Mouse (Mus musculus): ENCODE measurements around the gene Snx29. TPM values are rescaled to one million over a fixed set of nuclear protein-coding genes. Genes with fewer than 3 reads are reported as not detected.
A peak's percentile ranks its signal among the peaks of the same experiment; 100 is the strongest.

The Snx29 gene
- total and polyA plus RNA-seq, 3 experiments = 1.2 to 3.2 (median 3.1) TPM

DNA sequence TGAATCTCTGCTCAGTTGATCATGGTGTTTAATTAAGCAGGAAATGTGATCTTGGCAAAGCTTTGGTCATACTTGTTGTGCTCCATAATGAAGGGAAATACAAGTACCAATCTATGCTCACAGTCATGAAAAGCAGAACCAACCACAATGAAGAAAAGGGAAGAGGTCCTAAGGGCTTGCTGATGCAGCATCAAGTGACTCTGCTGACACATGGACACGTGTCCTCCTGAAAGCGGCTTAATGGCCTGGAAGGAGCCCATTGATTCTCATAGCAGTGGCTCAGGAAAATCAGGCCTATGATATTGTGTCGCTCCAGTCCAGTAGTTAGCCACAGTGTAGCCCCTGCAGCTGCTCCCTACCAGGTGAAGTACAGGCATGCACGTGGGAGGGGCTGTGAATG is 353.3 kb downstream of the Snx29 start:
- dilution Hi-C loops (cut with MboI; ENCODE audit: extremely low pct_ligation_motif_present, extremely low pct_unique_long_range_greater_than_20kb, low sequenced_read_pairs) = no loop called here
- H3K9ac ChIP-seq (ENCODE audit: insufficient read depth, low read depth) = no peak overlapping the region
- in situ Hi-C loops (cut with MboI; ENCODE audit: low pct_ligation_motif_present, low pct_unique_long_range_greater_than_20kb, low sequenced_read_pairs) = no loop called here
- no peak overlapping the region for H3K4me3 ChIP-seq (replicated peaks in 1 of 3; ENCODE audit: low read depth in 2 of 3, low read length in 2 of 3, poor library complexity in 1 of 3)
- H3K9me3 ChIP-seq (replicated peaks; ENCODE audit: low read length) = peaks cover 9% of the 10 kb centered on the region
- no peak for DNase-seq (ENCODE audit: extremely low read depth)
- no peaks in the 10 kb centered on the region for H3K27me3 ChIP-seq (replicated peaks)
- H3K4me1 ChIP-seq (ENCODE audit: control insufficient read depth in 1 of 2, insufficient read depth in 2 of 2) = peaks cover 5 to 25% of the 10 kb centered on the region in 2 experiments; a peak in 3 of 4 replicates
- peaks cover 0 to 14% of the 10 kb centered on the region in 2 experiments for H3K36me3 ChIP-seq (replicated peaks in 1 of 2; ENCODE audit: control insufficient read depth in 1 of 2, insufficient read depth in 1 of 2, low read length in 1 of 2)
- H3K79me2 ChIP-seq (replicated peaks; ENCODE audit: control insufficient read depth, extremely low read depth, insufficient read depth, poor library complexity, severe bottlenecking) = no peaks in the 10 kb centered on the region
- H3K4me2 ChIP-seq (ENCODE audit: insufficient read depth, low read depth, poor library complexity, severe bottlenecking) = no peak overlapping the region
- H3K27ac ChIP-seq (ENCODE audit: insufficient read depth, low read depth) = no peak overlapping the region
- TF ChIP-seq MEF2A (IDR thresholded peaks at IDR 0.05; ENCODE audit: borderline replicate concordance, low read depth, low read length) (no peak), TCF12 (IDR thresholded peaks at IDR 0.05; ENCODE audit: low read depth, low read length) (no peak), SIN3A (IDR thresholded peaks at IDR 0.05; ENCODE audit: low read length) (no peak), CHD1 (IDR thresholded peaks at IDR 0.05; ENCODE audit: low read depth, low read length) (no peak), MXI1 (IDR thresholded peaks at IDR 0.05; ENCODE audit: low read depth, low read length) (no peak)

DNA sequence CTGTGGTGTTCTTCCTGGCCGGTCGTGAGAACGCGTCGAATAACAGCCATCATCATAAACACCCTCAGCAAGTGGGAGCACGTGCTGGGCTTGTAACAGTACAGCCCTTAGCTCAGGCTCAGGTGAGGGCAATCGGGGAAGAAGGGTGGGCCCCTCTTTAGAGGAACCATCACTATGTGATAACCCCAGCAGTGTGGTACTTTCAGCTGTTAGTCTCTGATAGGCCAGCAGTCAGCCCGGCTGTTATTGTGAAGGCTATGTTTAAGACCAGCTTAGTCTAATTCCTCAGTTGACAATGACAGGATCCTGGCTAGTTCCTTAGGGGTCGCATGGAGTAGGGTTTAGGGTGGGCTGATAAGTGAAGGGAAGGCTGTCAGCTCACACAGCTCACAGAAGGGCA is 362.6 kb downstream of the Snx29 start:
- in situ Hi-C loops (cut with MboI; ENCODE audit: low pct_ligation_motif_present, low pct_unique_long_range_greater_than_20kb, low sequenced_read_pairs) = no loop called here
- Histone ChIP-seq H3K9me3 (replicated peaks; ENCODE audit: low read length) (peaks cover 2% of the 10 kb centered on the region), H3K27me3 (replicated peaks) (no peaks in the 10 kb centered on the region), H3K79me2 (replicated peaks; ENCODE audit: control insufficient read depth, extremely low read depth, insufficient read depth, poor library complexity, severe bottlenecking) (no peaks in the 10 kb centered on the region), H3K4me3 (replicated peaks in 1 of 3; ENCODE audit: low read depth in 2 of 3, low read length in 2 of 3, poor library complexity in 1 of 3) (no peak overlapping the region), H3K27ac (ENCODE audit: insufficient read depth, low read depth) (no peak overlapping the region), H3K4me2 (ENCODE audit: insufficient read depth, low read depth, poor library complexity, severe bottlenecking) (no peak overlapping the region), H3K36me3 (replicated peaks in 1 of 2; ENCODE audit: control insufficient read depth in 1 of 2, insufficient read depth in 1 of 2, low read length in 1 of 2) (peaks cover 0 to 2% of the 10 kb centered on the region in 2 experiments), H3K4me1 (ENCODE audit: control insufficient read depth in 1 of 2, insufficient read depth in 2 of 2) (peaks cover 5 to 26% of the 10 kb centered on the region in 2 experiments; a peak in 3 of 4 replicates), H3K9ac (ENCODE audit: insufficient read depth, low read depth) (no peak overlapping the region)
- no peak for DNase-seq (ENCODE audit: extremely low read depth)
- dilution Hi-C loops (cut with MboI; ENCODE audit: extremely low pct_ligation_motif_present, extremely low pct_unique_long_range_greater_than_20kb, low sequenced_read_pairs) = no loop called here
- TF ChIP-seq ZNF384 (IDR thresholded peaks at IDR 0.05; ENCODE audit: low read depth, low read length) = no peak
- TF ChIP-seq ETS1 (conservative IDR thresholded peaks at IDR 0.05; ENCODE audit: low read depth, low read length) = no peak
- no peak for TF ChIP-seq POLR2AphosphoS2 (IDR thresholded peaks at IDR 0.05; ENCODE audit: low read depth, low read length)
- TF ChIP-seq BHLHE40 (IDR thresholded peaks at IDR 0.05; ENCODE audit: low read depth, low read length) = no peak
- no peak for TF ChIP-seq MAX (IDR thresholded peaks at IDR 0.05; ENCODE audit: low read length)
- no peak for TF ChIP-seq RAD21 (IDR thresholded peaks at IDR 0.05; ENCODE audit: low read depth, low read length)

DNA sequence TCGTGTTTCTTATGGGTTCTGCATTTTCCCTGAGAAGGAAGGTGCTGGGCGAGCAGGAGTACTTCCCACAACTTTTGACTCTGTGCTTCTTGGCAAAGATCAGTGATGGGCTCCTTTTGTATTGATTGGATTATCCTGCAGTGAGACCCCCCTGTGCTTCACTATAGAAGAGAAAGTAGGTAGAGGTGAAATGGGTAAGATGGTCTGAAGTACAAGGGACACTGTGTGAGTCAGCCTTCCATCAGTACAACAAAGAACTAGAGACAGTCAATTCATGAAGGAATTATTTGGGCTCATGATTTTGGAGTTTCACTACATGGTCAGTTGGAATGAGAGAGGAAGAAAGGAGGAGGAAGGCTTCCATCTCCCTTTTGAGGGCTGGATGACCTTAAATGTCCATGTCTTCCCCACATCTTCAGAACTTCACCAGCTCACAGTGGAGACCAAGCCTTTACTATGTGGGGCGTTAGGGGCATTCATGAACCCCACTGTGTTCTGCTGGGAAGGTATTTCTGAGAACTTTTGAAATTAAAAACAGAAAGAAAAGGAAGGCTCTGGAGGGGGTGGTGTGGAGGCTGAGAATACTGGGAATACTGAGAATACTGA is 363.1 kb downstream of the Snx29 start:
- peak; percentile 40 for DNase-seq (ENCODE audit: extremely low read depth)
- Histone ChIP-seq H3K4me2 (ENCODE audit: insufficient read depth, low read depth, poor library complexity, severe bottlenecking) (no peak overlapping the region), H3K9ac (ENCODE audit: insufficient read depth, low read depth) (no peak overlapping the region), H3K9me3 (replicated peaks; ENCODE audit: low read length) (peaks cover 2% of the 10 kb centered on the region), H3K79me2 (replicated peaks; ENCODE audit: control insufficient read depth, extremely low read depth, insufficient read depth, poor library complexity, severe bottlenecking) (no peaks in the 10 kb centered on the region), H3K27ac (ENCODE audit: insufficient read depth, low read depth) (no peak overlapping the region), H3K4me1 (ENCODE audit: control insufficient read depth in 1 of 2, insufficient read depth in 2 of 2) (peaks cover 5 to 32% of the 10 kb centered on the region in 2 experiments; a peak in 3 of 4 replicates), H3K27me3 (replicated peaks) (no peaks in the 10 kb centered on the region), H3K36me3 (replicated peaks in 1 of 2; ENCODE audit: control insufficient read depth in 1 of 2, insufficient read depth in 1 of 2, low read length in 1 of 2) (peaks cover 0 to 2% of the 10 kb centered on the region in 2 experiments), H3K4me3 (replicated peaks in 1 of 3; ENCODE audit: low read depth in 2 of 3, low read length in 2 of 3, poor library complexity in 1 of 3) (no peak overlapping the region)
- in situ Hi-C loops (cut with MboI; ENCODE audit: low pct_ligation_motif_present, low pct_unique_long_range_greater_than_20kb, low sequenced_read_pairs) (no loop called here), dilution Hi-C loops (cut with MboI; ENCODE audit: extremely low pct_ligation_motif_present, extremely low pct_unique_long_range_greater_than_20kb, low sequenced_read_pairs) (no loop called here)
- TF ChIP-seq EP300 (IDR thresholded peaks at IDR 0.05; ENCODE audit: low read length) = no peak
- TF ChIP-seq ETS1 (conservative IDR thresholded peaks at IDR 0.05; ENCODE audit: low read depth, low read length) = no peak
- TF ChIP-seq MEF2A (IDR thresholded peaks at IDR 0.05; ENCODE audit: borderline replicate concordance, low read depth, low read length) = no peak
- TF ChIP-seq UBTF (IDR thresholded peaks at IDR 0.05; ENCODE audit: low read depth, low read length) = no peak
- TF ChIP-seq HCFC1 (IDR thresholded peaks at IDR 0.05; ENCODE audit: low read depth, low read length) = no peak
- no peak for TF ChIP-seq USF1 (IDR thresholded peaks at IDR 0.05; ENCODE audit: low read depth, low read length)
- no peak for TF ChIP-seq MXI1 (IDR thresholded peaks at IDR 0.05; ENCODE audit: low read depth, low read length)
- TF ChIP-seq GABPA (IDR thresholded peaks at IDR 0.05; ENCODE audit: insufficient replicate concordance, low read depth, low read length) = no peak

All from CH12.LX (cell line).